Mouse (Mus musculus) myocyte (in vitro differentiated cells): ENCODE results near the gene Zbtb46.

Experiments
- CEBPB ChIP-seq: IDR thresholded peaks from 2 replicates; pipeline ENCODE4 v1.6.1; 2011; ENCODE audit warnings: mild to moderate bottlenecking, moderate library complexity; ENCODE audit not compliant: poor library complexity, insufficient read depth, severe bottlenecking
- MAX ChIP-seq: IDR thresholded peaks from one replicate; pipeline ENCODE4 v1.6.1; 2011; ENCODE audit warnings: low read depth, mild to moderate bottlenecking, control low read depth
- MYOG ChIP-seq, 3 experiments: IDR thresholded peaks; one replicate each; pipeline ENCODE4 v1.6.1; 2011; ENCODE audit warnings: control low read depth in 2 of 3, low read depth in 2 of 3, mild to moderate bottlenecking in 2 of 3; ENCODE audit not compliant: insufficient read length in 2 of 3, control insufficient read depth in 1 of 3, insufficient read depth in 1 of 3
- POLR2A ChIP-seq: IDR thresholded peaks from one replicate; pipeline ENCODE4 v1.6.1; 2011; ENCODE audit warnings: low read depth, mild to moderate bottlenecking, control low read depth, moderate library complexity; ENCODE audit not compliant: insufficient read length
- TCF12 ChIP-seq: IDR thresholded peaks from one replicate; pipeline ENCODE4 v1.6.1; 2011; ENCODE audit warnings: mild to moderate bottlenecking, control low read depth; ENCODE audit not compliant: poor library complexity, insufficient read depth, severe bottlenecking
- USF1 ChIP-seq: IDR thresholded peaks from one replicate; pipeline ENCODE4 v1.6.1; 2011; ENCODE audit warnings: low read depth, mild to moderate bottlenecking, control low read depth, moderate library complexity

GRCm38 (mm10) chr2:181397207-181397761 is 61.9 kb downstream of the Zbtb46 start:
- no peak for TF ChIP-seq CEBPB
- no peak for TF ChIP-seq USF1
- TF ChIP-seq MAX = no peak
- no peak for TF ChIP-seq POLR2A
- no peak for TF ChIP-seq TCF12
- TF ChIP-seq MYOG (IDR thresholded peaks at IDR 0.05; ENCODE audit: control insufficient read depth in 1 of 3, insufficient read depth in 1 of 3, insufficient read length in 2 of 3, low read depth in 2 of 3) = no peak
